Mouse (Mus musculus) hindbrain, embryonic 12.5 days (tissue): Measurements from ENCODE around the gene Hlcs. TPM values are rescaled to one million over a fixed set of nuclear protein-coding genes. Genes with fewer than 3 reads are reported as not detected.

Source experiments
- ATAC-seq: fragments of 200-750 bp; cut with Nextera tagmentation; 2 replicates; pipeline ENCODE4 v1.8.0; 2017; ENCODE audit warnings: moderate TSS enrichment; ENCODE audit not compliant: low FRiP score
- H3K27ac ChIP-seq: fragments of 300-500 bp; sonication (generic); 2 replicates; pipeline ENCODE4 v1.5.1; 2016; ENCODE audit warnings: mild to moderate bottlenecking
- H3K27me3 ChIP-seq: fragments of 300-500 bp; sonication (generic); 2 replicates; pipeline ENCODE4 v1.6.1; 2016; ENCODE audit warnings: mild to moderate bottlenecking
- H3K36me3 ChIP-seq: fragments of 300-500 bp; sonication (generic); 2 replicates; pipeline ENCODE4 v1.6.1; 2016; ENCODE audit warnings: mild to moderate bottlenecking
- H3K4me1 ChIP-seq: fragments of 300-500 bp; sonication (generic); 2 replicates; pipeline ENCODE4 v1.6.1; 2016
- H3K4me2 ChIP-seq: fragments of 300-500 bp; sonication (generic); replicated peaks from 2 replicates; pipeline ENCODE4 v1.6.1; 2016; ENCODE audit warnings: mild to moderate bottlenecking
- H3K4me3 ChIP-seq: fragments of 300-500 bp; sonication (generic); 2 replicates; pipeline ENCODE4 v1.5.1; 2016; ENCODE audit warnings: mild to moderate bottlenecking
- H3K9ac ChIP-seq: fragments of 300-500 bp; sonication (generic); 2 replicates; pipeline ENCODE4 v1.6.1; 2016; ENCODE audit warnings: mild to moderate bottlenecking, moderate library complexity
- H3K9me3 ChIP-seq: fragments of 300-500 bp; sonication (generic); replicated peaks from 2 replicates; pipeline ENCODE4 v1.6.1; 2016; ENCODE audit warnings: mild to moderate bottlenecking
- WGBS: fragments of 180-500 bp; shearing (Covaris S2); methylation state at CpG from one replicate; pipeline ENCODE4 v1.1.7; 2016; 5-methylcytosine and 5-hydroxymethylcytosine counted together
- polyA plus RNA-seq: library from polyadenylated mRNA; unstranded; fragments of >200 nt; fragmentation: Nextera tagmentation; extraction: Ambion mirVana; gene quantifications from 2 replicates; pipeline ENCODE4 v1.2.1, GENCODE M21; 2016

Hlcs gene
- polyA plus RNA-seq, 1 experiment from 2014 or later: 10.0 TPM

DNA sequence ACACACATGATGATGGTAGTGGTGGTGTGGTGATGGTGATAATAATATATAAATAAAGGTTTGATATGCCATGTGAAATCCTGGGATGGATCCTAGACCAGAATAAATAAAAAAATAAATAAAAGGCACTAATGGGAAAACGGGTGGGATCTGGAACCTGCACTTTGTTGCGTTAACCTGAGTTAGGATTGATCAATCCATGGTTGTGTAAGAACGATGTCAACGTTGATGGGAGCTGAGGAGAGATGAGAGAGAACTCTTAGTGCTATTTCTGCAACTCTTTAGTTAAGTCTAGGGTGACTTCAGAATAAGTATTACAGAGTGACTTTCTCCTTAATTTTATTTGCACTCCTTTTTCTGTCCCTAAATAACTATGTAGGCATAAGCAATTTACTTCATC, 12.2 kb downstream of the Hlcs start:
- WGBS: 95% methylated on average over 4 of the region's 4 CpGs

DNA sequence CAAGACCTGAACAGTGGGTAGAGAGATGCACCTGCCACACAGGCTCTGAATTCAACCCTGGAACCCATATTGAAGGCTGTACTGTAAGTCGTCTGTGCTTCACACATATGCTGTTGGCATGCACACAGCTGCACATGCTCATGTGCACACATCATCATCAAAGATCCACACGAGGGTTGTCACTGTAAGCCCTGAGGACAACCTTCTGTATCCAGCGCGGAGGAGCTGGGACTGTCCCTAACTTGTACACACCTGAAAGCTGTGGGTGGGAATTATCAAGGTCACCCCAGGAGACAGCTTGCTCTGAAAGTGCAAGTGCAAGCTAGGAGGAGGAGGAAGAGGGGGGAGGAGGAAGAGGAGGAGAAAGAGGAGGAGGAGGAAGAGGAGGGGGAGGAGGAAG, 14.2 kb downstream of the Hlcs start:
- H3K4me3 ChIP-seq: no peak overlapping the region
- no peak for ATAC-seq
- H3K27me3 ChIP-seq: peaks cover 14% of the 10 kb centered on the region
- H3K9me3 ChIP-seq: 0 out of 2 replicates have a peak, but pooled peaks cover 4% of the 10 kb centered on the region
- no peak overlapping the region for H3K4me2 ChIP-seq
- H3K4me1 ChIP-seq: peaks cover 14% of the 10 kb centered on the region
- H3K9ac ChIP-seq: no peak overlapping the region
- 75% methylated on average over 4 of the region's 4 CpGs for WGBS
- no peaks in the 10 kb centered on the region for H3K36me3 ChIP-seq
- H3K27ac ChIP-seq: no peak overlapping the region

More for the DNA sequence above, 12.2 kb downstream of the Hlcs start:
- Histone ChIP-seq H3K9me3 (0 out of 2 replicates have a peak, but pooled peaks cover 10% of the 10 kb centered on the region), H3K27ac (no peak overlapping the region), H3K4me1 (peaks cover 14% of the 10 kb centered on the region), H3K4me3 (no peak overlapping the region), H3K4me2 (no peak overlapping the region), H3K9ac (no peak overlapping the region), H3K27me3 (peaks cover 14% of the 10 kb centered on the region), H3K36me3 (no peaks in the 10 kb centered on the region; the same call in 1 of the 2 replicates)
- no peak for ATAC-seq

- Histone ChIP-seq H3K27ac (no peak overlapping the region), H3K4me2 (no peak overlapping the region), H3K4me3 (no peak overlapping the region), H3K4me1 (peaks cover 11% of the 10 kb centered on the region), H3K36me3 (no peaks in the 10 kb centered on the region), H3K9ac (no peak overlapping the region), H3K9me3 (0 out of 2 replicates have a peak, but pooled peaks cover 4% of the 10 kb centered on the region), H3K27me3 (peaks cover 6% of the 10 kb centered on the region)
- 91% methylated on average over 5 of the region's 5 CpGs for WGBS
- no peak for ATAC-seq
Observed at GRCm38 (mm10) chr16:94298081-94298480, 15.3 kb downstream of the Hlcs start.

- no peak overlapping the region for H3K4me2 ChIP-seq
- no peak overlapping the region; the same call in 1 of the 2 replicates for H3K9ac ChIP-seq
- H3K4me3 ChIP-seq: no peak overlapping the region
- no peak overlapping the region for H3K27ac ChIP-seq
- H3K4me1 ChIP-seq: peaks cover 11% of the 10 kb centered on the region
- H3K9me3 ChIP-seq: no peaks in the 10 kb centered on the region
- H3K36me3 ChIP-seq: no peaks in the 10 kb centered on the region
- ATAC-seq: no peak
- no peaks in the 10 kb centered on the region for H3K27me3 ChIP-seq
- WGBS: 94% methylated on average over 4 of the region's 4 CpGs
Observed at GRCm38 (mm10) chr16:94291141-94291540, 22.2 kb downstream of the Hlcs start.

DNA sequence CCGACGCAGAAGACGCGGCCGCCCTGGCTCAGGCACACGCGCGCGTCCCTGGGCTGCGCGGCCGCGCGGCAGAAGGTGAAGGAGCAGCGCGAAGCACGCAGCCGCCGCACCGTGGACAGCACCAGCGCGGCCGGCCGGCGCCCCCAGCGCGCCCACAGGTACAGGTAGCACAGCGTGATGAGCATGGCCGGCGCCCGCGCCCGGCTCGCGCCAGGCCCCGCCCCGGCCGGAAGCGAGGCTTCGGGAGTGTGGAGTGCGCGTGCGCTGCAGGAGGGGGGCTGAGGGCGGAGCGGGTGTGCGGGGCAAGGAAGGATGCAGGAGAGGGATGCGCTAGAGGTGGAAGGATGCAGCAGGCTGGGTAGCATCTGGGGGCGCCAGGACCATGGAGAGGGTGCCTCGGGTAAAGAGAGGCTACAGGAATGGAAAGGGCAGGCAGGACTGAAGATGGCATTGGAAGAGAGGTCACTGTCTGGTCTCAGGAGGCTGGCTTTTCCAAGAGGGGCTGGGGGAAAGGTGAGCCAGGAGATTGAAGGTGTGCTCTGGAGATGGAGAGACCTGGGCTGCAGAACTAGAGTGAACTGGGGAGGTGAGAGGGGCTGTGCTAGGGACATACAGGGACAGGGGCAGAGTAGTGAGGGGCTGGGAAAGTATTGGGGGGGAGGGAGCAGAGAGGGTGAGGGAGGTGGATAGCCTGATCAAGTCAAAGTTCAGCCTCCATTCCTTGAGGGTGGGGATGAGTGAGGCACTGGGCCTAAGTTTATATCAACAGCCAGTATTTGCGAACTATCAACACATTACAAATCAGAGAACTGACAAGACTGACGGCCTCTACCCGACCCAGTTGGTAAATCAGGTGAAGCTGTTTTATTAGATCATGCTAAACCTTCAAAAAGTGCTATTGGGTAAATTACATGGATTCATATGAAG, 23.0 kb downstream of the Hlcs start:
- Histone ChIP-seq H3K4me1 (peaks cover 11% of the 10 kb centered on the region), H3K9ac (peak overlapping the region; percentile 80), H3K4me3 (peak overlapping the region; percentile 74), H3K36me3 (no peaks in the 10 kb centered on the region), H3K4me2 (peak overlapping the region; percentile 96), H3K27ac (peak overlapping the region; percentile 60; the same call in 1 of the 2 replicates), H3K9me3 (no peaks in the 10 kb centered on the region), H3K27me3 (no peaks in the 10 kb centered on the region)
- 5% methylated on average over 52 of the region's 52 CpGs for WGBS
- peak; percentile 97 for ATAC-seq

DNA sequence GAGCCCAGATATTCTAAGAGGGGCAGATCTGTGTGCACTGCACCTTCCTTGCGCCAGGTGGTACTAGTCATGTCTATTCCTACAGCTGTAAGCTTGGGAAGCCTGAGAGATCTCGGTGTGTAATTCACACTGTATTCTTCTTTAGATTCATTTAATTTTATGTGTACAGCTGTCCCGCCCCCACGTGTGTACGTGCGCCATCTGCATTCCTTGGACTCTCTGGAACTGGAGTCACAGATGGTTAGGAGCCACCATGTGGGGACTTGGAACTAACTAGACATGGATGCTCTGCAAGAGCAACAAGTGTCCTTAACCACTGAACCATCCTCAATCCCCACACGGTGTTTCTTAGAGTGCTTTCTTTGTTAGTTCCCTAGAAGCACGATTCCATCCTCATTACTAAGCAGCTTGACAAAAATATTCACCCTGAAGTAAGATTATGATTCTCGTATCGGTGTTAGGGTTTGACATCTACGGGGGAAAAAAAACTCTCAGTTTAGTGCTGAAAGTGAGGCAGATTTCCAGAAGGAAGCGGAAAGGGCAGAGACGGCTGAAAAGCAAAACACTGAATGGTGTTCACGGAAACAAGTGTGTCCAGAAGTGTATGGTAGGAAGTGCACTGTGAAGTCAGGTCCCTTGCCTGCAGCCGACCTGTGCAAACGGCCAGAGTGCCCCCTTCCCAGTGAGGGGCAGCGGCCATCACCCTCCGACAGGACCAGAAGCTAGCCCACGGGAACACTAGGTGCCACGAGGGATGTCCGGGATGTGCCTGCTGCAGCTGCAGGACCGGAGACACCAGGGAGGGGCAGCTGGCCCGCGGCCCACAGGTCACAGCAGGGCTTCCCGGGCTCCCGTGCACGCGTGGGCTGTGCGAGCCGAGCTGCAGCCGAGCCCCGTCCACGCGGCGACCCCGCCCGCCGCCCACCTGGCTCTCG, 24.0 kb downstream of the Hlcs start:
- Histone ChIP-seq H3K4me3 (peak overlapping the region; percentile 74), H3K9ac (peak overlapping the region; percentile 80), H3K36me3 (no peaks in the 10 kb centered on the region), H3K4me2 (peak overlapping the region; percentile 96), H3K27me3 (no peaks in the 10 kb centered on the region), H3K27ac (peak overlapping the region; percentile 60; the same call in 1 of the 2 replicates), H3K4me1 (peaks cover 11% of the 10 kb centered on the region), H3K9me3 (no peaks in the 10 kb centered on the region)
- peak; percentile 51 for ATAC-seq
- 14% methylated on average over 39 of the region's 39 CpGs for WGBS

DNA sequence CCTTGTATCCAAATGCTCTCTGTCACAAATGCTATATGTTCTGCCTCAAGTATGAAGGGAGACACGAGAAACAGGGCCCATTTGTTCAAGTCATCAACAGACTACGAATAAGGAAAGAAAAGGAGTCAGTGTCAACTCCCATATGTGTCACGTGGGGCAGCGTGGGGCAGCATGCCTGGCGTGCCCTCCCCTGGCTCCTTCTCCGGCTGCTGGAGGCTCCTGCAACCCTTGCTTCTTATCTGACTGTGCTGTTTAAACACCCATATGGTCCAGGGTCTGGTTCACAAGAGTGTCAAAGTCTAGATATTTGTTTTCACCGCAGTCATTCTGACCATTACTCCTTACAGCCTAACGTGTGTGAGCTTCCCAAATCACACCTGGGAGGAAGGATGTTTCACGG, 25.5 kb downstream of the Hlcs start:
- Histone ChIP-seq H3K4me1 (peaks cover 11% of the 10 kb centered on the region), H3K27ac (no peak overlapping the region), H3K4me2 (no peak overlapping the region), H3K36me3 (no peaks in the 10 kb centered on the region), H3K4me3 (no peak overlapping the region), H3K9me3 (0 out of 2 replicates have a peak, but pooled peaks cover under 1% of the 10 kb centered on the region), H3K27me3 (no peaks in the 10 kb centered on the region), H3K9ac (no peak overlapping the region)
- ATAC-seq: no peak
- WGBS: 84% methylated on average over 9 of the region's 9 CpGs

- H3K4me1 ChIP-seq: 0 out of 2 replicates have a peak, but pooled peaks cover under 1% of the 10 kb centered on the region
- no peak overlapping the region for H3K27ac ChIP-seq
- ATAC-seq: no peak
- H3K27me3 ChIP-seq: no peaks in the 10 kb centered on the region
- H3K9ac ChIP-seq: no peak overlapping the region
- 88% methylated on average over 3 of the region's 3 CpGs for WGBS
- H3K4me3 ChIP-seq: no peak overlapping the region
- peaks cover 7% of the 10 kb centered on the region; the same call in 1 of the 2 replicates for H3K36me3 ChIP-seq
- no peak overlapping the region for H3K4me2 ChIP-seq
- H3K9me3 ChIP-seq: peaks cover 8% of the 10 kb centered on the region; the same call in 1 of the 2 replicates
Observed at GRCm38 (mm10) chr16:94283972-94284371, 29.4 kb downstream of the Hlcs start.

DNA sequence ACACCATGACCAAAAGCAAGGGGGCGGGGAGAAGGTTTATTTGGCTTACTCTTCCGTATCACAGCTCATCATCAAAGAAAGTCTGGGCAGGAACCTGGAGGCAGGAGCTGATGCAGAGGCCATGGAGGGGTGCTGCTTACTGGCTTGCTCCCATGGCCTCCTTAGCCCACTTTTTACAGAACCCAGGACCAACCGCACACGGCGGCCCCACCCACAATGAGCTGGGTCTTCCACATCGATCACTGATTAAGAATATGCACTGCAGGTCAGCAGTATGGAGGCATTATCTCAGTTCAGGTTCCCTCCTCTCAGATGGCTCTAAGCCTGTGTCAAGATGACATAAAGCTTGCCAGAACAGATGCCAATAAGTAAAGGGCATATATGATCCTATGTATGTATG, 42.5 kb downstream of the Hlcs start:
- Histone ChIP-seq H3K9me3 (no peaks in the 10 kb centered on the region; the same call in 1 of the 2 replicates), H3K4me2 (no peak overlapping the region), H3K4me3 (no peak overlapping the region), H3K36me3 (peaks cover 16% of the 10 kb centered on the region; the same call in 1 of the 2 replicates), H3K4me1 (peaks cover 3% of the 10 kb centered on the region; the same call in 1 of the 2 replicates), H3K9ac (no peak overlapping the region), H3K27me3 (no peaks in the 10 kb centered on the region), H3K27ac (no peak overlapping the region)
- WGBS: 87% methylated on average over 6 of the region's 6 CpGs
- no peak for ATAC-seq

- H3K27ac ChIP-seq: no peak overlapping the region
- H3K27me3 ChIP-seq: no peaks in the 10 kb centered on the region
- no peak overlapping the region for H3K4me3 ChIP-seq
- WGBS: 2% methylated on average over 9 of the region's 9 CpGs
- peak overlapping the region; percentile 31; the same call in 1 of the 2 replicates for H3K4me2 ChIP-seq
- no peak overlapping the region for H3K9ac ChIP-seq
- H3K4me1 ChIP-seq: peaks cover 3% of the 10 kb centered on the region; the same call in 1 of the 2 replicates
- peak; percentile 65 for ATAC-seq
- peaks cover 15% of the 10 kb centered on the region; the same call in 1 of the 2 replicates for H3K36me3 ChIP-seq
- H3K9me3 ChIP-seq: no peaks in the 10 kb centered on the region; the same call in 1 of the 2 replicates
Observed at GRCm38 (mm10) chr16:94269635-94270034, 43.7 kb downstream of the Hlcs start.

GRCm38 (mm10) chr16:94268205-94268604, 45.2 kb downstream of the Hlcs start:
- WGBS: 89% methylated on average over 14 of the region's 14 CpGs
- H3K27me3 ChIP-seq: no peaks in the 10 kb centered on the region
- H3K9me3 ChIP-seq: no peaks in the 10 kb centered on the region

More at GRCm38 (mm10) chr16:94268205-94268604, 45.2 kb downstream of the Hlcs start:
- peaks cover 13% of the 10 kb centered on the region; the same call in 1 of the 2 replicates for H3K36me3 ChIP-seq
- no peak overlapping the region for H3K27ac ChIP-seq
- no peak overlapping the region for H3K9ac ChIP-seq
- no peak overlapping the region for H3K4me2 ChIP-seq
- ATAC-seq: no peak
- H3K4me1 ChIP-seq: peaks cover 3% of the 10 kb centered on the region; the same call in 1 of the 2 replicates
- H3K4me3 ChIP-seq: no peak overlapping the region
